Mouse (Mus musculus) brain, embryonic 18.5 days (tissue): ENCODE measurements around the gene Cyp11a1.
A peak's percentile ranks its signal among the peaks of the same experiment; 100 is the strongest.

Source experiments
- DNase-seq: peaks from one replicate; pipeline ENCODE4 v3.0.0-alpha.2; 2012; ENCODE audit warnings: low read depth, low spot score

The Cyp11a1 gene

DNA sequence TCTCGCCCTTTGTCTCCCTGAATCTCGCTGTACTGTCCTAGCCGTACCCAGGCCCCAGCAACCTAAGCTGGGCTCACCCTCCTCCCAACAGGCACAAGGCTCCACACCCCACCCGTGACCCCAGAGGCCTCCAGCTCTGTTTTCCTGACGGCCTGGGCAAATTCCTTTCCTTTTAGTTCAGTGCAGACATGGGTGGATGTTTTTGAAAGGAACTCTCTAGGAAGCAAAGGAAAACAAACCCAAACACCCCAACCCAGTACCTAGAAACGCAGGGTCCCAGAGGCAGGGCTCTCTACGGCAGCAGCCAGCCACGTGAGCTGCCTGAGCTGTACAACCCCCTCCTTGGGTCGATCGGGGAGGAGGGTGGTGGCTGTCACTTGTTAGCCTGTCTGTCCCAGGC lies 36.2 kb downstream of the Cyp11a1 start:
- no peak for DNase-seq

DNA sequence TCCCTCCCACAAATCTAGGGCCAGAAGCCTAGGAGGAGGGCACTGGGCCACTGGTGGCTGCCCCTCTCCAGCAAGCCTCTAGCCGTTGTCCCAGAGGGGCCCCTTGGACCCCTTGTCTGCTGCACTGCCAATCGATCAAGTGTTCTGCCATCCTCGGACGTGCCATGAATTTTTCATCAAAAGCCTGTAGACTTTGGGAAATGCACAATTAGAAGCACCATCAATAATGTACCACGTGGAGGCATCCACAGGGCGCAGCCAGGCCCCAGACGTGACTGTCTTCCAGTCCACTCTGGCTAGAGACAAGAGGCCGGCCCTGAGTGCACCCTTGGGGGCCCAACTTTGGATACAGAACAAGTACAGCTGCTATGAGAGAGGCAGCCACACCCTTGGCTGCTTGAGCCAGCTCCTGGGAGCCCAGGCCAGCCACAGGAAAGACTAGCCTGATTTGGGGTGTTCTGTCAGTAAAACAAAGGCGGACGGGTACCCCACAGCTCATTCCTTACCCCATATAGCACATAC lies 37.3 kb downstream of the Cyp11a1 start:
- no peak for DNase-seq

DNA sequence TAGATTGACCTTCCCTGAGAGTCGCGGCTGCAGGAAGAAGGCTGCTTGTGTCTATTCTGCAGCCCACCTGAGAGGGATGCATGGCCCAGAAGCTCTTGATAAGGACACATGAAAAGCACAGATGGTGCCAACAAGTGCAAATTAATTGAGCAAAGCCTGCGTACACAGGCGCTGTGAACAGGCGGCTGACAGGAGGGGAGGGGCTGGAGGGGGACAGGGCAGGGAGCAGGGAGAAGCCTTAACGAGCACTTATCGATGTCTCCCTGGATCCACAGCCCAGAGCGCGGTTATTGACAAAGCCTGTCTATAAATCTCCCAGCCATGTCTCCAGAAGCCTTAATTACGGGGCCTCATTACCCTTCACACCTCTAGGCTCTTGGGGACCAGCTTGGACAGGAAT lies 38.6 kb downstream of the Cyp11a1 start:
- no peak for DNase-seq

DNA sequence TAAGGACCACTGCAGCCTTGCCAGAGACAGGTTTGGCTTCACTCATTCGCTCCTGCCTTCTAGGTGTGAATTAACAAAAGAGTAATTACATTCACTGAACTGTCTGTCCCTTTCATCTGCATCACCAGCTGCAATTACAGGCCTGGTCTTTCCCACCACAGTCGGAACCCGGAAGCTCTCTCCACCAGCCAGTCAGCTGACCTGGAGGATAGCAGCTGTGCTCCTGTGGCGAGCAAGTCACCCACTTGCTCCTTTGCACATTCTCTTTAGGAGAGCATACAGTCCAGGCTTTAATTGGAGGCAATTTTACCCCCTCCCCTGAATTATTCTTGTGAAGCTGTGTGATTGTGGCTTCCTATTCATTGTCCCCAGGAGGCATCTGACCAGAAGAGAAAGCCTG lies 39.4 kb downstream of the Cyp11a1 start:
- no peak for DNase-seq

DNA sequence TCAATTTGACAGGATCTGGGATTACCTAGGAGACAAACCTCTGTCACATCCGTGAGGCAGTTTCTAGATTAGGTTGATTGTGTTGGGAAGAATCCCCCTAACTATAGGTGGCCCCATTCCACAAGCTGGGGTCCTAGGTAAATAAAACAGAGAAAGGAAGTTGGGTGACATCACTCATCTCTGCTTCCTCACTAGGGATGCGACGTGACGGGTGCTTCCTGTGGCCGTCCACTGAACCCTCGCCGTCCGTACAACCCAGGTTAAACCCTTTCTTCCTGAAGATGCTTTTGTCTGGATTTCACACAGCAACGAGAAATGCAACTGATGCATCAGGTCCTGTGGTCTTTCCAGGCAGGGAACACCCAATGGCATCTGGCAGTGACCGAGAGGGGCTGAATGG lies 40.9 kb downstream of the Cyp11a1 start:
- DNase-seq = no peak

DNA sequence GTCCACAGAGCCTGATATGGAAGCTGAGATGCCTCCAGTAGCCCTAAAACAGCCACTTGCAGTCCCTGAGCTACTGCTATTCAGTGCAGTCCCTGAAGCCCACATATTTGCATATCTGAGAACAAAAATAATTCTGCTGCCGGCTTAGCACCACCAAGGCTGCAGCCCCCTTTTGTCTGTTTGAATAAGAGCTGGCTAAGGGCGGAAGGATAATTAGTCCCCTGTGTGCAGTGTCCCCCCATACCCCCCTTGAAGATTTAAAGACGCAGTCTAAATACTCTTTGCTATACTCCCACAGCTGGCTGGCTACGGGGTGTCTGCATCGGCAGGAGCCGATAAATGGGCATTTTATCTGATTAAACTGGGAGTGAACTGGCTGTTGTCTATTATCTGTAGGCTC lies 42.4 kb downstream of the Cyp11a1 start:
- DNase-seq = peak; percentile 64

DNA sequence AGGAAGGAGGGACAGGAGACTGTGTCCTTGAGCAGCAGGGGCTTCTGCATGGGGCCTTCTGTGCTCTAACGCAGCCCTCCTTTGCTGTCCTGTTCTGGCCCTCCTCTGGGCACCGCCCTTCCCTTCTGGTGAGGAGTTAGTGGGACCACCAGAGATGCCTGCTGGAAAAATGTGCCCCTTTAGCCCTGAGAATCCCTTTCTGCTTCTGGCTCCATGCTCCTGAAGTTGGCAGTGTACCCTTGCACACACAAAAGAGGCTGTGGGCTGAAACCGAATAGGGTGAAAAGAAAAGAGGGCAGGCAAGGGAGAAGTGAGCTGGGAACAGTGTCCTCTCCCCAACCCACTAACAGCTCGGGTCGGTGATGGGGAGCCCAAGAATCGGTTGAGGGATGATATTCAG lies 43.0 kb downstream of the Cyp11a1 start:
- no peak for DNase-seq

DNA sequence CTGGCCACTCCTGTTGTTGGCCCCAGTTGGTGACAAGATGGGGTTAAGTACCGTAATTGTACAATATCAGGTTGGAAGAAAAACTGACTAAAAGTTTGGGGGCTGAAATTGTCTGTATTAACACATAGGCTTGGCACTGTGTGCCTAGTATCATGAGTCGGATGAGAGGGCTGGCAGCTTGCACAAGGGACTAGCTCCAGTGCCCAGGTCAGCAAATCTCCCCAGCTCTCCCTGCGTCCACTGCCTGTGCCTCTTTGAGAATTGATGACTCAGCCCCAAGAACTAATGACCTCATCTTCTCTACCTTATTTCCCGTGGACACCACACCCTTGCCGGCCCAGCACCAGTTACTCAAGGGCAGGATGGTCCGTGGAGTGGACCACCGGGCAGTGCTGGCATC lies 43.6 kb downstream of the Cyp11a1 start:
- DNase-seq = no peak

DNA sequence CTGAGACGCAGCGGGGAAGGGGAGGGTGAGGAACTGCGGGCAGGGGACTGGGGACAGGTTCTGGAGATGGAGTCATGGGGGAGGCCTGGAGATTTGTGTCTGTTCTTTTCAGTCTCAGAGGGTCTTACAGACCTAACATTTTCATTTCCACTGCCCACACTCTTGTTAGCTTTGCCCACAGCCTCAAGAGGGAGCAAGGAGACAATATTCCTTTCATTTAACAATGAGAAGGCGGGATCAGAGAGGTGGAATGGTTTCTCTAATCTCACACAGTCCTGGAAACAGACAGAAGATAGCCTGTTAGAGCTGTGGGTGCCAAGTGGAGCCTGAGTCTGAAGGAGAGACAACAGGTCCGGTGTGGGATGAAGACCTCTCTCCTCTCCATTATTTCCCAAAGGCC lies 45.7 kb downstream of the Cyp11a1 start:
- no peak for DNase-seq

DNA sequence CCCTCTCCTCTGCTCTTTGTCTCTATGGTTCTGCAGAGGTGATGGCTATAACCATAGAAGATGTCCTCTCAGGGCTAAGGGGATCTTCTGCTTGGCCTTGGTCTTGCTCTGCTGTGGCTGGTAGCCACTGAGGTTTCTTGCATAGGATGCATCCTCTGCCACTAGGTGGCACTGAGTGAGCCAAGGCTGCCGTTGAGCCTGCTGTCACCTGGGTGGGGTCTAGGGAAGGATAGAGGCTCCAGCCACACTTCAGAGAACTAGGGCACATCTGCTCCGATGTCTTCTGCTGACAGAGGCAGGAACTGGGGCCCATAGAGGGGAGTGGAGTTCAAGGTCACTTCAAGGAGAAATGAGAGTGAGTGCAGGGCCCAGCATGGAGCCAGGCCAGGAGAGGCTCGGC lies 46.9 kb downstream of the Cyp11a1 start:
- DNase-seq = no peak

DNA sequence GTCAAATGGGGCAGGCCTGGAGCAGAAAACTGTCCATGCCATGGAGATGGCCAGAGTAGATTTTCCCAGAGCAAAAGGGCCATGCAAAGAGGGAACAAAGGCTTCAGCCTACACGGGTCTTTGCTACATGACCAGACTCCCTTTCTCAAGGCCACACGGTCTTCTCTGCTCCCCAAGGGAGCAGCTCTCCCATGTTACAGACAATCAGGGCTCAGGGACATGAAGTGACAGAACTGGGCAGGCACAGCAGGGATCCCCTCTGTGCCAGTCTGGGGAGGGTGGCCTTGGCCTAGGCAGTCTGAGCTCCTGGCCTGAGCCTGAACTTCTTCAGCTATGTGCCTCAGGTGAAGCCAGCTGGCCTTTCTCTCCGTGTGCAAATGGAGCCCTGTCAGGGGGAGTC lies 47.3 kb downstream of the Cyp11a1 start:
- no peak for DNase-seq

DNA sequence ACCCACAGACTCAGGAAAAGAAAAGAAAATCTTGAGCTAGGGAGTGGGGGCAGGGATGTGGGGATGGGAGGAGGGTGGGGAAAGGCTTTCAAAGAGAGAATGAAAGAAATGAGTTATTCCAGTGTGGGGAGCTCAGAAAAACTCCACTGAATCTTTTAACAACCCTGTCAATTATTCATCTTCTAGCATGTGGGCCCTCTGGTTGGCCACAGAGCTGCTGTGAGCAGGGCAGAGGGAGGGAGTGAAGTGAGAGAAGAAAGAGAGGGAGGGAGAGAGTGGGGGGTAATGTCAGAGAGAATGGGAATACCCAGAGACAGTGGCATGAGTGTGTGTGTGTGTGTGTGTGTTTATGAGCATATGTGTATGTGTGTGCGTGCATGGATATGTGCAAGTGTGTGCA lies 47.8 kb downstream of the Cyp11a1 start:
- DNase-seq = no peak

DNA sequence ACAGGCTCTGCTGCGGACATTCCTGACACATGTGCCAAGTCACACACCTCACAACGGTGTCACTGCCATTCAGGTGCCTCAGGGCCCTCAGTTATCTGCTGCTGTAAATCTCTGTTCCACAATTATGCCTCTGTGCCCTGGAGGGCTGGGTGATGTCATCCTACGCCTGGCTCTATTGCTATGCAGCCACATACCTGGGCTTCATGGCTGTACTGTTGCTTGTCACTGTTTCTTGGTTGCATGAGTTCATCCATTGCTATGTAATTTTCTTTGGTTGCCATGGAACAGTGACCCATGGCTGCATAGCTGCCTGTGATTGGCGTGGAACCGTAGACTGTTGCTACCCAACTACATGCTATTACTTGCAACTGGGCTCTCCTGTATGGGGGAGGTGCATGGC lies 49.5 kb downstream of the Cyp11a1 start:
- DNase-seq = no peak

DNA sequence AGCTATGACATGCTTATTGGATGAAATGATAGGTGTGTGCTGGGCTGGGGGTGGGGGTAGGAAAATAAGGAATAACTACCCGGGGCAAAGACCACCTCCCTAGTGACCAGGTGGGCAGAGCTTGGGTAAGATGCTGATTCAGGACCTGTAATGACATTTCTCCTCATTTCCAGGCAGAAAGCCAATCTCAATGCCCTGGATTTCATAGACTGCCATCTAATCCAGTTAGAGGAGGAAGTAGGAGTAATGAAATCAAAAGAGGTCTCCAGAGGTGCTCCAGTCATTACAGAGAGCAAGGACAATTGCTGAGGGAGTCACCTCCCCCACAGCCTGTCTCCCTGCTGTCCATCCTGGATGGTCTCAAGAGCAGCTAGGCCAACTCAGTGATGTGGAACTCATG lies 53.7 kb downstream of the Cyp11a1 start:
- DNase-seq = no peak

DNA sequence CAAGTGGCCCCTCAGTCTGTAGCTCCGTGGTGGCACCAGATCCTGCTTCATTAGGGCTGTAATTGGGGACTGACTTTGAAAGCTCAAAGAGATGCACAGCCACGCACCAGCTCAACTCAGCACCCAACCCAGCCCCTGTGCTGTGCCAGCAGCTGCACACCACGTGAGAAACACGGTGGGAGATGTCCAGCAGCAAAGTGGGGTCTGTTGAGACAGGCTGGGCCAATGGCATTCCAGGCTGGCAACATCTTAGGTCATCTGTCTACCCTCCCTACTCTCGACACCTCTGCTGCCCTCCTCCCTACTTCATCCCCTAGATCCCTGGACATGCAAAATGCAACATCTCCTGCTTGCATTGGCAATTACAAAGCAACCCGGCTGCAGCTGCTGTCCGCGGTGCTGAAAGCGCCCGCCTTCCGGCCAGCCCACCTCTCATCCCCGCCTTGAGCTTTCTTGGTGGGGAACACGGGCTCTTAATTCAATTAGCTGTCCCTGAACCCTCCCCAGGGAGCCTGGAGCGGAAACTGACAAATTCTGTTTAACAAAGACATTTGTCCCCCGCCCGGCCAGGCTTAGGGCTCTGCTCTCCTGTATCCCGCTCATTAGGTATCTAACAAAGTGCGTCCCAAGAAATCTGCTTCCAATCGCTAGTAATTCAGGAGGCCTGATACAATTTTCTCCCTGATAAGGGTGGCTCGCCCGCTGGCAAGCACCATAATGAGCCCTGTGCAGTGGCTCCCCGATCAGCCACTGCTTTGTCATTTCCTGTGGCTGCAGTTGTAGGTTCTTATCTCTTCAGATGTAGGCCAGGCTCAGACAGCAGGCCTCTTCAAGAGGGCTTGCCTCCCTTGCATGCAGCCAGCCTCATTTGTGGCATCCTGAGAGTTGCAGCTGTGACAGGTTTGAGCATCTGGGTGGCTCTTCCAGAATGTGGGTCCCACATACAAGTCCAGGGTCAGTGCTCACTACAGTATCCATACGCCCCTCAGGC lies 54.8 kb downstream of the Cyp11a1 start:
- no peak for DNase-seq

DNA sequence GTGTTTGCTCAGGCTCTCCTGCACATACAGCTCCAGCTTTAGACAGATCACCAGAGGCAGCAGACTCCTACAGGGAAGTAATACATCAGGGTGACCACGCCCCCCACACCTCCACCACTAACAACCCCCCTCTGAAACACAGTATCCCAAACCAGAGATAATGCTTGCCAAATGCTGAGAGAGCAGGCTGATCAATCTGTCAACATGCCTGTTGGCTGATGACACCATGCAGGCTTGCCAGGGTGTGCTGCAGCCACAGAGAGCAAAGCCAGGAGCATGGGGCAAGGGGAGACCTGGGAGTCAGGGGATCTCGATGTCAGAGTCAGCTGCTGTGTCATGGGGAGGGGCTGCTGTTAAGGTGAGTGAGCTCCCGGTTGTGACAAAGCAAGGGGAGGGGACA lies 57.3 kb downstream of the Cyp11a1 start, which contains the start of gene Stra6:
TSS of gene Stra6 (plus strand) at position 258 of the 400 bp plus-strand sequence.
- no peak for DNase-seq

DNA sequence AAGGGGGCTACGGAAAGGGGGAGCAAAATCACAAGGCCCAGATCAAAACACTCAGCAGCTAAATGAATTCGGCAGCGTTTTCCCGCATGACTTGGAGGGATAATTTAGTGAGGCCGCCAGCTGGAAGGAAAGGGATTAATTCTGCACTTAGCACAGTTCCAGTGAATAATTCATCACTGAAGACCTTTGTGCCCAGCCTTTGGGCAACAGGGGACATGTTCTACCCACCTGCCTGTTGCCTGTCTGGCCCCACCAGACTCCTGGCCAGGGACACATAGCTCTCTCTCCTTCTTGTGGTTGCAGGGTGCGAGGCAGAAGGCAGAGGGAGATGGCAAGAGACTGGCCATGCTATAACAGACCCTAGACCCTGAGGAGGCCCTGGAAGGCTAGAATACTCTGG lies 59.3 kb downstream of the Cyp11a1 start:
- DNase-seq = no peak

DNA sequence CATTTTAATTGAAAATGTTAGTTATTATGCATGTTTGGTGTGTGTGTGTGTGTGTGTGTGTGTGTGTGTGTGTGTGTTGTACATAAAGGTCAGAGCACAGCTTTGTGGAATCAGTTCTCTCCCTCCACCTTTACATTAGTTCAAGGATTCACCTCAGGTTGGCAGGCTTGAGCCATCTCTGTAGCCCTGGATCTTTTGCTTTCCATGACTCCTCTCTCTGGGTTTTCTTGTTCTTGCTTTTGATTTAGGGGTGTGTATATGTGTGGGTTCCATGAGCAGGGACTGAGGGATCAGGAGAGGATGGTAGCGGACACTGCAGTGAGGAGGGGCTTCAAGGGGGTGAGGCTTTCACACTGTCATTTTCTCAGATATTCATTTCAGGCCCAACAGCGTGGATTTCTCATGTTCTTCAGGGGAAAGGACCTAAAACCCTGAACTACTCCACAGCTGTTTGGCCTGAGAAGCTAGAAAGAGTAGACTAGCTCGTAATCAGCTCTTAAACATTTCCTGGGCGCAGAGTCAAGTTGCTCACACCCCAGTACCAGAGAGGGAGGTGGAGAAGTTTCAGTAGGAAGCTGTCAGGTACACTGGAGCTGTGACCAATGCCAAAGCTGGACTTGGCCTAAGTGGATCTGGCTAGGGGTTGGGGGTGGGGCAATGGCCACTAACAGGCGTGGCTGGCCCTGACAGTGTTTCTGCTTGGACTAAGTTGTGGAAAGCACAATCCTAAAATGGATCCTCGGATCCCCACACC lies 59.9 kb downstream of the Cyp11a1 start:
- no peak for DNase-seq

DNA sequence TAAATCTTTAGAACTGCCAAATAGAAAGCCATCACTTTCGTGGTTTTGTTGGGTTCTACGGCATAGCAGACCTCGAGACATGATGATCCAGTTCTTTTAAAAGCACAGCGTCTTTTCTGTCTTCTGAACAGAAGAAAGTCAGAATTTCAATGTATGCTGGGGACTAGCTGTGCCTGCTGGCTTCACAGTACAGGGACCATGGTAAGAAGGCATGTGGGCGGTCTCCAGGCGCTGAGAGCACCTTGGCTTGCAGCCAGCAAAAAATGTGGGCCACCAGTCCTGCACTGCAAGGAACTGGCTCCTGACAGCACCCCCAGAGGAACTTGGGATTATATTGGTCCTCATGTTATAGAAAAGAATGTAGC lies 60.5 kb downstream of the Cyp11a1 start:
- no peak for DNase-seq

DNA sequence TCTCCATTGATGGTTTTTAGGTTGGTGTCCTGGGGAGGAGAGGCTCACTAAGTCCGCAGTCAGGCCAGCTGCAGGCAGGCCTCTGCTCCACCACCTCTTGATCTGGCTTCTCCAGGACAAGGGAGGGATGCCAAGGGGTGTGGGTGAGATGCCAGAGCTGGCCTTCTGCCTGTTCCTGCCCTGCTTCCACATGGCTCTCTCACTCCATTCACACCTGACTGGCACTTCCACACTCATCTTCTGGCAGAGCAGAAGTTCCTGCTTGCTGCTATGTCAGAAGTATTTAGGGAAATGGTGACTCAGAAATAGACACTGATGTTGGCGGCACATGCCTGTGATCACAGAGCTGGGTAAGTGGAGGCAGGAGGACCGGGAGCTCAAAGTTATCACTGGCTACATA lies 61.3 kb downstream of the Cyp11a1 start:
- no peak for DNase-seq

DNA sequence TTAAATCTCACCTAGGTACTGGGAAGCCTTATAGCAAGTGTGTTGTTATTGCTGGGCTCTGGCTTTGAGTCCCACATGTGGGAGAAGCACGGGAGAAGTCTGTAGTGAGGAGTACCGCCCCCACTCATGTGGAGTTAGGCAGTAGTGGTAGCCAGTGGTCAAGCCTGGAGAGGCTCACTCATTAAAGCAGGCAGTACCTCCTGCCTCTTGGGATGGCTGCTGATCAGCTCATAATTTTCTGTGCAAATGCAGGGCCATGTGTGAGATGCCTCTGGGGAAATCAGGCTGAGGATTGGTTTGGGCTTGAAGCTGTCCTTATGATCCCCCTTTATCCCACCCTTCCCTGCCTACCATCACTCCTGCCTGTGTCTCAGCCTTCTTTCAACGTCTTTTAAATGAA lies 68.3 kb downstream of the Cyp11a1 start:
- DNase-seq = no peak
